Mouse (Mus musculus) kidney, embryonic 16.5 days (tissue): Measurements from ENCODE around the gene Tbk1. TPM values are rescaled to one million over a fixed set of nuclear protein-coding genes. Genes with fewer than 3 reads are reported as not detected.

Experiments
- microRNA-seq: library from miRNA; unstranded; fragments of <30 nt; microRNA quantifications from one replicate; pipeline ENCODE4, GENCODE M21; 2016
- polyA plus RNA-seq: library from polyadenylated mRNA; unstranded; fragments of >200 nt; fragmentation: Nextera tagmentation; extraction: Ambion mirVana; gene quantifications from 2 replicates; pipeline ENCODE4 v1.2.1, GENCODE M21; 2015

The Tbk1 gene
- polyA plus RNA-seq, 1 experiment from 2014 or later = 34.2 TPM

Small RNA genes lying within 50 kb of the gene (microRNA-seq; reads per million reads assigned to microRNA genes)
- not detected for gene Gm24330

Other genes with a start within 250 kb of the Tbk1 start
- 0.80 and 0.95 TPM in 2 replicates for gene Tbc1d30, start 235.5 kb downstream of the Tbk1 start, polyA plus RNA-seq
- gene Gns, start 221.7 kb downstream of the Tbk1 start, polyA plus RNA-seq = 52.4 and 58.5 TPM in 2 replicates
- 14.8 and 15.2 TPM in 2 replicates for gene Rassf3, start 110.4 kb downstream of the Tbk1 start, polyA plus RNA-seq
- gene Xpot, start 39.5 kb upstream of the Tbk1 start, polyA plus RNA-seq = 48.3 and 55.9 TPM in 2 replicates
- 0.27 and 0.30 TPM in 2 replicates for gene D930020B18Rik, start 54.8 kb upstream of the Tbk1 start, polyA plus RNA-seq
- gene BC048403, start 153.2 kb upstream of the Tbk1 start, polyA plus RNA-seq = 2.4 and 2.7 TPM in 2 replicates